Mouse (Mus musculus) thymus, postnatal 36 days (tissue): ENCODE data around the gene Samt1.
"Not testable (repeated sequence)": the region's sequence is repeated elsewhere in the genome, so short reads cannot be mapped to it uniquely, and the experiment has no call there.

ENCODE experiments used
- DNase-seq, 2 experiments: peaks; one replicate each; pipeline ENCODE4 v3.0.0; 2022; ENCODE audit warnings: mixed read lengths in 2 of 2

Gene Samt1

DNA sequence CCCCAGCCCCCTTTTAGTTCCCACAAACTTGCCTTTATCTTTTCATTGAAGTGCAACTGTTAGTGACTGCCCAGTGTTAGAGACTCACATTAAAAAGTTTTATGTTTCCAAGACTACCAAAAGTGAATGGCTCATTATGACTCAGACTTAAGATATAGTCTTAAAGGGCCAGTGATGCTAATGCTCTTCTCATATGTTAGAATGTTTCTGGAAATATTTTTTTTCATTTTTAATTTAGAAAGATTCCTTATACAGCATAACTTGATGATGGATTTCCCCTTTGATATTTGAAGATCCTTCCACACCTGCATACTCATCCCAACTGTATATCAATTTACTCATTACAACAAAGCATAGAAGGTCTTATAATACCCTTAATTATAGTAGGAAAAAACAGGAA, at the start of gene Samt1:
Samt1 (minus strand) TSS at position 101 of the 400 bp plus-strand sequence.
- DNase-seq = not testable (repeated sequence)

GRCm38 (mm10) chrX:154054939-154055338, 42.5 kb upstream of the Samt1 start, which contains the start of gene Gm10057:
TSS of gene Gm10057 (minus strand) at chrX:154055039.
- not testable (repeated sequence) for DNase-seq

GRCm38 (mm10) chrX:154033727-154034126, 21.3 kb upstream of the Samt1 start, which contains the start of gene 4921511M17Rik:
TSS of gene 4921511M17Rik (minus strand) at chrX:154033827.
- not testable (repeated sequence) for DNase-seq

DNA sequence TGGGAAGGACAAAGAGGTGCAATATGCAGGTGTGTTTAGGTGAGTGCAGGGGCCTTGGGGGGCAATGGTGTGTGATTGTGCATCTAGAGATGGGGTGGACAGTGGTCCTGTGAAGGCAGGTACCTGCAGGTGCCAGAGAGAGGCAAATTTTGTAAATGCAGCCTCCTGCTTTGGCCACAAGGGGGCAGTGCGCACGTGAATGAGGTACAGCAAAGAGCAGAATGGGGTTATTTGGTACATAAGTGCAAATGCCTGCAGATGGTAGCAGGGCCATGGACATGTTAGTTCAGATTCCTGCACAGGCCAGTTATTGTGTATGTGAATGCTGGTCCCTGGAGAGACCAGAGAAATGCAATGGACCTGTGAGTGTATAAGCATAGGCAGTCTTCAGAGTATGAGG, 35.5 kb downstream of the Samt1 start:
- not testable (repeated sequence) for DNase-seq

- DNase-seq = not testable (repeated sequence)
Measured at GRCm38 (mm10) chrX:153976467-153976866, 36.0 kb downstream of the Samt1 start.

- peak; percentile 9 to 24 for DNase-seq
Measured at GRCm38 (mm10) chrX:153974450-153974849, 38.0 kb downstream of the Samt1 start.

GRCm38 (mm10) chrX:153952866-153953265, 59.6 kb downstream of the Samt1 start:
- DNase-seq = not testable (repeated sequence)
